Mouse (Mus musculus): ENCODE results near the gene Zfp512.
"Not testable (repeated sequence)": the region's sequence is repeated elsewhere in the genome, so short reads cannot be mapped to it uniquely, and the experiment has no call there.

Gene Zfp512

GRCm38 (mm10) chr5:31451878-31452561 lies at the start of gene Zfp512:
TSS of gene Zfp512 (plus strand) at chr5:31452431.
- DNase-seq: peak; percentile 96 to 98

GRCm38 (mm10) chr5:31434727-31435126 lies 17.5 kb upstream of the Zfp512 start:
- not testable (repeated sequence) for DNase-seq

DNA sequence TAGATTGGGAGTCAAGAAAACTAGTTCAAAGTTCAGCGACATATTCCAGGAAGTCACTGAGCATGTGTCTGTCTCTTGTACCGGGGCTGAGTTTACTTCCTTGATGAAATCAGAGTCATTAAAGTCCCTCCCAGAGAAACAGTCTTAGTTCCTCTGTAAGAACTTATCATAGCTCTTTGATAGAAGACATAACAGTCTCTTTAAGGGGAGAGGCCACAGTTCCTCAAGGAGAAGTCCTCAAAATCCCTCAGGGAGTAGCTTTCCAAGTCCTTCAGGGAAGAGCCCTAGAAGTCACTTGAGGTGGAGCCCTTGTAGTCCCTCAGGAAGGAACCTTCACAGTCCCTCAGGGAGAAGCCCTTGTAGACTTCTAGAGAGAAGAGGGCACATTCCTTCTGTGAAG lies 895 bp upstream of the Zfp512 start:
- no peak for DNase-seq

DNA sequence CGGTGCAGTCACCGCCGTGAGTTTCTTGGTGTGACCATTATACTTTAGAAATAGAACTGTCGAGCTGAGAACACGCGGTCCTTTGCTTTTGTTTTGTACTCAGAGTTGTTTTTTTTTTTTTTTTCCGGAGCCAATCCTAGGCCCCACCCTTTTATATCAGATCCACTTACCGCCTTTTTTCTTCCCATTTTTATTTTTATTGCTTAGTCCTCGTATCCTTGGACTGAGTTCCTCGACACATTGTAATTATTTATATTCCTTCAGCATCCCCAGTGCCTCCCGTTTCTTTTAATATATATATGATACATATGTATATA lies 289 bp downstream of the Zfp512 start:
- no peak for DNase-seq

DNA sequence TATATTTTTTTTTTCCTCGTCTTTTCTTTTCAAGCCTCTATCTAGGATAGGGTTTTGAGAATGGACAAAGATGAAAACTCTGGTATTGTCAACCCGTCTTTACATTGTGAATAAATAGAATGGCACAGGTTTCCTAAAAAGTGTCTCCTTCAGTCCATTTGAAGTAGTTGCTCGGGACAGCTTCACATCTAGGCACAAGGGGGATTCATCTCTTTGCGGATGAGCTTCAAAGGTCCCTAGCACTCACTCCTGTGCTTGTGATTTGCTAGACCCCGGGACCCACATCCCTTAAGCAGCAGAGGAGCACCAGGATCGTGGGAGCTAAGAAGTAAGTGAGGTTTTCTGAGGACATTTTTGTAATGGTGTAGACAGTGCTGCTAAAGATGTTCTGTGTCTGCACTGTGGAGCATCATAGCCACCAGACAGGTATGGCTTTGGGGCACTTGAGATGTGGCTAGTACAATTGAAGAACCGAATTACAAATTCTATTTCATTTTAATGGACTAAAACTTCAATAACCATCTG lies 717 bp downstream of the Zfp512 start:
- DNase-seq: no peak

GRCm38 (mm10) chr5:31467798-31468197 lies 15.6 kb downstream of the Zfp512 start:
- no peak for DNase-seq

DNA sequence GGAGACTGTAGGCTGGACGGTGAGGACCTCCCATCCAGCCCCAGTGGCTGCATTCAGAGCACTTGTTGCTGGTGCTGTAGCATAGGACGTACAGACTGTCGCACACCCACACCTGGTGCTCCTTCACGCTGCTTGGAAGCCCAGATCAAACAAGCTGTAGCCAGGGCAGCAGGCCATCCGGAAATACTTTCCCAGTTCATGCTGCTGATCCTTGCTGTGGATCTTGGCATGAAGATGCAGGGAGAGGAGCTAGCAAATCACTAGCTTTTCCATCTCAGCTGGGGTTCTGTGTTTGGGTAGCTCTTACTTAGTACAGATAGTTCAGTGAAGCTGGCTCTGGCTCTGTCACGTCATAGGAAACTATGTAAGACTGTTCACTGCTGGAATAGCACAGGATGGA lies 17.5 kb downstream of the Zfp512 start:
- DNase-seq: no peak

DNA sequence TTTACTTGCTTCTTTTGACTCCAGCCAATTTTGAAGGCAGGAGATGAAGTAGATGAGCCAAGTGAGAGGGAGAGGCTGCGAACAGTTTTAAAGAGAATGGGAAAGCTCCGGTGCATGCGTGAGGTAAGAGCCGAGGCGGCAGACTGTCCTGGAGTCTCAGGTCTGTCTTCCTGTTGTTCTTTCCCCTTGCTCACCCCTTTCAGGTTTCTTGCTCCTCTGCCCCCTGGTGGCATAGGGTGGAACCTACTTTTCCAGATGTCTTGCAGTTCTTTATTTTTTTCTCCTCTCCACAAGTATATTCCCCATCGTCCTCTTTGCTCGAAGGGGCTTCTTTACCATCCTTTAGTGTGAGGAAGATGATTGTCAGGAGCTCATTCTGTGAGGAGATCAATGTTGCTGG lies 18.1 kb downstream of the Zfp512 start:
- DNase-seq: peak in 1 of 2 experiments; percentile 58

GRCm38 (mm10) chr5:31480536-31480935 lies 28.3 kb downstream of the Zfp512 start:
- no peak for DNase-seq

DNA sequence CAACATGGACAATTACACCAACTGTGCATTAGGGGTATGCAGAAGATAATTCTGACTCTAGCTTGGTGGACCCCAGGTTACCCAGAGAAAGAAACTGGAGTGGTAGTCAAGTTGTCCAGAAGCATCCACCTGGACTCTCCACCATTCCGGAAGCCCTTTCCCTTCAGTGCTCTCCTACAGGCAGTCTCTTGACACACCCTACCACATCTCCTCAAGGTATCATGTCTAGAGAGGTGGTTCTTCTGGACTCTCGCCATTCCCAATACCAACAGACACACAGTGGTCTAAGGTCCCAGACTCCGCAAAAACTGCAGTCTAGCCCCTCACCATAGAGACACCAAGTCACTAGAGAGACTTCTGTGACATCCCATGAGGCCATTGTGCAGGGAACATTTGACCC lies 33.2 kb downstream of the Zfp512 start, which contains the start of gene 4930548H24Rik:
Gene 4930548H24Rik, plus strand, starts transcription at position 301 of the 400 bp plus-strand sequence.
- no peak for DNase-seq

GRCm38 (mm10) chr5:31487889-31488288 lies 35.7 kb downstream of the Zfp512 start:
- no peak for DNase-seq

GRCm38 (mm10) chr5:31489116-31489769 lies 37.0 kb downstream of the Zfp512 start:
- no peak for DNase-seq

DNA sequence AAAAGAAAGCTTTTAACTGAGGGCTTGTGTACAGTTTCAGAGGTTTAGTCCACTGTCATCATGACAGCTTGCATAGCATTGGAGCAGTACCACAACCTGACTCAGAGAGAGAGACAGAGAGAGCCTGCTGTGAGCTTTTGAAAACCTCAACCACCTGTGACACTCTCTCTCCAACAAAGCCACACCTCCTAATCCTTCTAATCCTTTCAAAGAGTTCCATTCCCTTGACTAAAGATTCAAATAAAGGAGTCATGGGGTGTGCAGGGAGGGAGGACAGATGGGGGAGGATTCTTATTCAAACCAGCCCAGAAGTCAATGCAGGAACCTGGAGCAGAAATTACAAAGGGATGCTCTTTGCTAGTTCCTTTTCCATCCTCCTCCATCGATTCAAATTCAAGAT lies 39.8 kb downstream of the Zfp512 start:
- no peak for DNase-seq

DNA sequence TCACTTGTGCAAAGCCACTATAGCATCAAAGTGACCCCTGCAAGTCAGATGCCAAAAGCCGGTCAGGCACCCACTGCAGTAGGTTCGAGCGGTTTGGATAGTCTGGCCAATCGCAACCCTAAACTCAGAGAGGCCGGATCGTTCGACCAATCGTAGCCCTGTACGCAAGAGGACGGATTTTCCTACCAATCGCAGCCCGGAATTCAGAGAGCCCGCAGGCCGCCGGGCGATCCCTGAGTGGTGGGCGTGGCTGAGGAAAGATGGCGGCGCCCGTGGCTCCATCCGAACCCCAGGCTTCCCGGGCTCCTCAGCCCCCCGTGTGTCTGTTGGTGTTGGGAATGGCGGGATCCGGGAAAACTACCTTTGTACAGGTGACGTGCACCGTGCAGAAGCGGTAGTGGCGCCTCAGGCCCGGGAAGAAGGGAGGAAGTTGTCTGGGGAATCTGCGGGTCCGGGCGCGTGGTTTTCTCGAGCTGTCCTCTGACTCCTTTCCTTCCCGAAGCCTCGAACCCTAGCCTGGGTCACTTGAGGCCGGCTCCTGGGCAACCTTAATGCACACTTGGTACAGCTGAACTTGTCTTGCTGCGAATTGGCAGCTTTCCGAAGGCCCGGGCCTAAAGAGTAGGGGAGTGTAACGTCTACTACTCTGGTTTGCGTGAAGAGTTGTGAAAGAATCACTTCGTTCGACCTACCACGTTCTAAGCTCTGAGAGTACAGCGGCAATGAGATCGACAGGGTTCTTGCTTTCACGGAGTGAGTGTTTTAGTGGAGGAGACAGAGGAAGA lies 42.5 kb downstream of the Zfp512 start, which contains the start of gene Gpn1:
Gene Gpn1, plus strand, starts transcription at position 229 of the 785 bp plus-strand sequence.
- DNase-seq: peak; percentile 94 to 97

DNA sequence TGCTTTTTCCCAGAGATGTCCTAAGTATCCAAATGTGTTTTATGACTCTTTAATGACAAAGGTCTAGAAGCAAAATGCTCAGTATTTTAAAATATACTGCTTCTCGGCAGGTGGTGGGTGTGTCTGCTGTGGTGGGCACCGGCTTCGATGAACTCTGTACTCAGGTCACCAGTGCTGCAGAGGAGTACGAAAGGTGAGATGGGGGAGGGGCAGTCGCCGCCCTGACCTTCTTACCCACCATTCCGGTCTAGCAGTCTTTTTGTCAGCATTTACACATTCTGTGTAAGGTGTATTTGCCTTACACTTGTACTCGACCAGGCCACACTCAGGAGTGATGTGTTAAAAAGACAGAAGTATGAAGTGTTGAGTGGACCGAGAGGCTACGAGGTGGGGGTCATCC lies 52.6 kb downstream of the Zfp512 start:
- DNase-seq: no peak

- DNase-seq: no peak
Measured at GRCm38 (mm10) chr5:31512481-31512880, 60.2 kb downstream of the Zfp512 start.

GRCm38 (mm10) chr5:31520556-31520955 lies 68.3 kb downstream of the Zfp512 start:
- DNase-seq: no peak

DNA sequence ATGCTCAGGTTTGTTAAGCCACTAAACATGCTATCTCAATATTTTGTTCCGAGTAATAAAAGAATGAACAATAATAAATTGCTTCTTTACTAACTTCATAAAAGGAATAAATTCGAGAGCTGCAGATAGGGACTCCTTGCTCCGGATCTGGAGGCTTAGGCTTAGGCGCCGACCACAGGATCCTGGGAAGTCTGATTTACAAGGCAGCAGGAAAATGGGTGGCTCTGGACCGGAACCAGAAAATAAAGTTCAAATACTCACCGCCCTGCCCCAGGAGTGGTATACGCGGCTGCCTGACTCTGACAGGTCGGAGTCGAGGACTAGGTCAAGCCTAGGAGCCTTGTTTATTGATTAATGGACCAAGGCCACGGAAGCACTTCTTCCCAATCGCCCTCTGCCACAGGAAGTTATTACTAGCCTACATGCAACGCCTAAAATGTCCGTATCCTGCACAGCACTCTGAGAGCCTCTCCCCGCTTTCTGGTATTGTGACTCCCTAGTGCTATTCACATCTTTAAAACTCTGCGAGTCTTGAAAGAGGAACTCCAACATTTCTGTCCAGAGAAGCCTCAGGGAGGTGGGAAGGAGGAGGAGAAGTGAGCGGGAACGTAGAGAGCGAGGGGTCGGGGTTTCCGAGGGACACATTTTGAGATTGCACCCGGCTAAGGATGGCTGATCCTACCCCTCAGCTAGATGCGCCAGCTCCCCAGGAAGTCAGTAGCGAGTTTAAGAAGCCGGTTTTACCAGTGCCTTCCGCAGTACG lies 74.3 kb downstream of the Zfp512 start, which contains the start of gene Slc4a1ap:
Gene Slc4a1ap, plus strand, starts transcription at position 642 of the 763 bp plus-strand sequence.
- peak; percentile 75 to 81 for DNase-seq

DNA sequence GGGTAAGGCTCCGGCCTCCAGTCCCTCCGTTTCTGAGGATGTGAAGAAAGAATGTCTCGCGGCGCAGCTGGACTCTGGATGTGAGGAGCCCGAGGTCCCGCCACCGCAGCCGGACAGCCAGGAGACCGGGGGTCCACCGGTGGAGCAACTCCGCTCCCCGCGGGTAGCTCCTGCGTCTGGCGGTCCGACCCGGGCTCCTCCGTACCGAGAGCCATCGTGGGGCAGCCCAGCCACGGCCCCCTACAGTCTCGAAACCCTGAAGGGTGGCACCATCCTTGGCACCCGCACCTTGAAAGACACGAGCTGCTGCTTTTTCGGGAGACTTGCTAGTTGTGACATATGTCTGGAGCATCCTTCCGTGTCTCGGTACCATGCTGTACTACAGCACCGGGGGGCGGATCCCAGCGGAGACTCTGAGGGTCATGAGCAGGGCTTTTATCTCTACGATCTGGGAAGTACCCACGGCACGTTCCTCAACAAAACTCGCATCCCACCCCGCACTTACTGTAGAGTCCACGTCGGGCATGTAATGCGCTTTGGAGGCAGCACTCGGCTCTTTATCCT lies 75.0 kb downstream of the Zfp512 start:
- no peak for DNase-seq

- not testable (repeated sequence) for DNase-seq
Measured at GRCm38 (mm10) chr5:31527707-31528106, 75.5 kb downstream of the Zfp512 start, which contains the start of gene Supt7l. TSS of gene Supt7l (minus strand) at chr5:31527807.

GRCm38 (mm10) chr5:31528560-31528959 lies 76.3 kb downstream of the Zfp512 start:
- DNase-seq: no peak

Measured in kidney, postnatal 25 days (tissue).